15 mouse cellular contexts compared by ENCODE assay signal in the genomic region with DNA sequence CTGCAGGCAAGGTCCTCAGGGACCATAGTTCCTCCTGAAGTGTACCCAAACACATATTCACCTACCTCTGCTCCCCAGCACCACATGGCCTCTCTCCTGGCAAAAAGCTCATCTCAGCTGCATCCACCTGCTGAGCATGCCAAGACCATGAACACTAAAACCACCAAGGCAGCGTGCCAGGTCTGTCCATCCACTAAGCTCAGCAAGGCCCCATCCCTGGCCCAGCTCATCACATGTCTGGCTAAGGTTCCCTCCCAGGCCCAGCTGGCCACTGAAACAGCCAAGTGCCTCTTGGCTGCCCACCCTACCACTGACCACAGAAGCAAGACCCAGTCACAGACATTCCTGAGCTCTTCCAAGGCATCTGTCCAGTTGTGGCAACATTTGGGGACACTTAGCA. TPM values are rescaled to one million over a fixed set of nuclear protein-coding genes. Genes with fewer than 3 reads are reported as not detected.
DNase-seq lines count a peak whose midpoint lies in the region; ATAC-seq and TF ChIP-seq lines count a peak whose summit lies in the region.
"Had no signal": no experiment of that assay in that cellular context is flagged by ENCODE, and none has a peak within 500 bp of the region (broad histone marks: within the 10 kb centered on the region; RNA-seq: fewer than 3 reads in every experiment).

No protein-coding gene starts in this region.

- H3K27ac ChIP-seq in gastrocnemius, adult 2 months = peak overlapping the region; percentile 38; the same call in 1 of the 2 replicates
- H3K27ac ChIP-seq: heart, embryonic 13.5 days; hindbrain, postnatal 0 days; liver, embryonic 15.5 days; neural tube, embryonic 15.5 days had no signal

- intact Hi-C loops in gastrocnemius, adult 2 months (cut with DNase I) = no loop called here

- no peak for ATAC-seq in activated CD4-positive, CD25-positive, alpha-beta regulatory T cell, adult 4 months
- ATAC-seq: hindbrain, postnatal 0 days had no signal

- no peak for TF ChIP-seq CTCF in gastrocnemius, adult 2 months (IDR thresholded peaks at IDR 0.05)

- H3K4me3 ChIP-seq in gastrocnemius, adult 2 months = no peak overlapping the region
- H3K4me3 ChIP-seq: heart, embryonic 13.5 days; liver, embryonic 15.5 days; neural tube, embryonic 15.5 days had no signal

- DNase-seq in cerebellum, postnatal 14 days = peak; percentile 68 to 77
- no peak for DNase-seq in cerebellum, adult 8-10 months
- DNase-seq in testis, postnatal 10 days (ENCODE audit: low spot score) = peak; percentile 67
- DNase-seq in testis, postnatal 14 days (ENCODE audit: low spot score) = no peak
- peak; percentile 84 for DNase-seq in gastrocnemius, adult 2 months
- DNase-seq in right cerebral cortex, adult 18-20 months = no peak
- DNase-seq: kidney, adult 8-10 months had no signal

RNA-seq across cellular contexts. Expression of a gene that starts 7.0 kb away (rescaled TPM):
- total RNA-seq in gastrocnemius, adult 2 months (2021) = not detected
- not detected for polyA plus RNA-seq in activated CD4-positive, CD25-positive, alpha-beta regulatory T cell, adult 4 months (2017; shearing (Covaris generic))
- polyA plus RNA-seq: heart, embryonic 13.5 days; limb, embryonic 11.5 days had no signal

RNA-seq across cellular contexts. Expression of a gene that starts 8.0 kb away (rescaled TPM):
- not detected for total RNA-seq in gastrocnemius, adult 2 months (2021)
- not detected for polyA plus RNA-seq in activated CD4-positive, CD25-positive, alpha-beta regulatory T cell, adult 4 months (2017; shearing (Covaris generic))
- total RNA-seq: hindbrain, postnatal 0 days; layer of hippocampus, postnatal 14 days; midbrain, postnatal 0 days had no signal
- polyA plus RNA-seq: heart, embryonic 13.5 days; hindbrain, postnatal 0 days; limb, embryonic 11.5 days; midbrain, postnatal 0 days; neural tube, embryonic 15.5 days had no signal

RNA-seq across cellular contexts. Expression of a gene that starts 11.5 kb away (rescaled TPM):
- total RNA-seq in gastrocnemius, adult 2 months (2021) = 10 to 100 TPM; 35.5 to 54.5 TPM
- polyA plus RNA-seq in activated CD4-positive, CD25-positive, alpha-beta regulatory T cell, adult 4 months (2017; shearing (Covaris generic)) = 10 to 100 TPM; 12.5 to 20.0 TPM

RNA-seq across cellular contexts. Expression of a gene that starts 13.2 kb away (rescaled TPM):
- 1 to 10 TPM; 2.4 to 3.0 TPM for total RNA-seq in gastrocnemius, adult 2 months (2021)
- under 1 TPM; 0.47 to 0.95 TPM for polyA plus RNA-seq in activated CD4-positive, CD25-positive, alpha-beta regulatory T cell, adult 4 months (2017; shearing (Covaris generic))
- polyA plus RNA-seq: heart, embryonic 13.5 days had no signal

RNA-seq across cellular contexts. Expression of a gene that starts 37.2 kb away (rescaled TPM):
- 10 to 100 TPM; 61.7 to 65.6 TPM for total RNA-seq in gastrocnemius, adult 2 months (2021)
- 100 to 1,000 TPM; 115 to 120 TPM for polyA plus RNA-seq in activated CD4-positive, CD25-positive, alpha-beta regulatory T cell, adult 4 months (2017; shearing (Covaris generic))

Comparison
In these comparisons a context has a peak if more than half of its experiments do, and no peak if none do; other contexts are left out.
1. DNase-seq: peak in cerebellum, postnatal 14 days (2 of 2), testis, postnatal 10 days (single experiment) and gastrocnemius, adult 2 months (single experiment); none in cerebellum, adult 8-10 months (single experiment), testis, postnatal 14 days (single experiment) and right cerebral cortex, adult 18-20 months (single experiment).